Mouse (Mus musculus) kidney, embryonic 16.5 days (tissue): Measurements from ENCODE around the gene Cd8a. TPM values are rescaled to one million over a fixed set of nuclear protein-coding genes. Genes with fewer than 3 reads are reported as not detected.

ENCODE experiments used
- ATAC-seq: fragments of 200-750 bp; cut with Nextera tagmentation; 2 replicates; pipeline ENCODE4 v1.8.0; 2017; ENCODE audit warnings: moderate TSS enrichment; ENCODE audit not compliant: low FRiP score, low TSS enrichment
- H3K27ac ChIP-seq: fragments of 300-500 bp; sonication (generic); 2 replicates; pipeline ENCODE4 v1.5.1; 2014; ENCODE audit warnings: low read length
- H3K27me3 ChIP-seq: fragments of 300-500 bp; sonication (generic); 2 replicates; pipeline ENCODE4 v1.6.1; 2014; ENCODE audit warnings: low read length, control low read depth, mixed read lengths; ENCODE audit not compliant: insufficient read depth
- H3K36me3 ChIP-seq: fragments of 300-500 bp; sonication (generic); 2 replicates; pipeline ENCODE4 v1.6.1; 2014; ENCODE audit warnings: low read length, control low read depth, mixed read lengths; ENCODE audit not compliant: insufficient read depth
- H3K4me1 ChIP-seq: fragments of 300-500 bp; sonication (generic); 2 replicates; pipeline ENCODE4 v1.6.1; 2014; ENCODE audit warnings: low read length, control low read depth, mixed read lengths; ENCODE audit not compliant: insufficient read depth
- H3K4me2 ChIP-seq: fragments of 300-500 bp; sonication (generic); replicated peaks from 2 replicates; pipeline ENCODE4 v1.6.1; 2014; ENCODE audit warnings: low read depth, low read length
- H3K4me3 ChIP-seq: fragments of 300-500 bp; sonication (generic); 2 replicates; pipeline ENCODE4 v1.5.1; 2014; ENCODE audit warnings: mild to moderate bottlenecking, low read length
- H3K9ac ChIP-seq: fragments of 300-500 bp; sonication (generic); replicated peaks from 2 replicates; pipeline ENCODE4 v1.6.1; 2014; ENCODE audit warnings: low read length
- H3K9me3 ChIP-seq: fragments of 300-500 bp; sonication (generic); 2 replicates; pipeline ENCODE4 v1.6.1; 2016; ENCODE audit warnings: low read length, control low read depth
- WGBS: fragments of 180-500 bp; shearing (Covaris S2); extraction: QIAGEN DNeasy Blood & Tissue Kit; methylation state at CpG from one replicate; pipeline ENCODE4 v1.1.7; 2014; 5-methylcytosine and 5-hydroxymethylcytosine counted together
- polyA plus RNA-seq: library from polyadenylated mRNA; unstranded; fragments of >200 nt; fragmentation: Nextera tagmentation; extraction: Ambion mirVana; gene quantifications from 2 replicates; pipeline ENCODE4 v1.2.1, GENCODE M21; 2015

Cd8a gene
- polyA plus RNA-seq, 1 experiment from 2014 or later, result 0.09 TPM

GRCm38 (mm10) chr6:71339351-71339750 is 33.9 kb upstream of the Cd8a start:
- Histone ChIP-seq H3K4me1 (no peaks in the 10 kb centered on the region), H3K4me2 (no peak overlapping the region), H3K9me3 (no peaks in the 10 kb centered on the region), H3K9ac (no peak overlapping the region), H3K27me3 (no peaks in the 10 kb centered on the region), H3K27ac (no peak overlapping the region), H3K36me3 (no peaks in the 10 kb centered on the region), H3K4me3 (no peak overlapping the region)
- no peak for ATAC-seq
- 73% methylated on average over 4 of the region's 4 CpGs for WGBS

GRCm38 (mm10) chr6:71341179-71341578 is 32.0 kb upstream of the Cd8a start:
- Histone ChIP-seq H3K4me1 (no peaks in the 10 kb centered on the region), H3K9me3 (no peaks in the 10 kb centered on the region), H3K27ac (no peak overlapping the region), H3K36me3 (no peaks in the 10 kb centered on the region), H3K4me2 (no peak overlapping the region), H3K27me3 (no peaks in the 10 kb centered on the region), H3K4me3 (no peak overlapping the region), H3K9ac (no peak overlapping the region)
- 90% methylated on average over 9 of the region's 9 CpGs for WGBS
- no peak for ATAC-seq

- no peak for ATAC-seq
- no peaks in the 10 kb centered on the region for H3K27me3 ChIP-seq
- WGBS, result 94% methylated on average over 9 of the region's 9 CpGs
Measured at GRCm38 (mm10) chr6:71348006-71348405, 25.2 kb upstream of the Cd8a start.

GRCm38 (mm10) chr6:71351201-71351600 is 22.0 kb upstream of the Cd8a start:
- Histone ChIP-seq H3K27ac (no peak overlapping the region), H3K4me2 (no peak overlapping the region), H3K9me3 (0 out of 2 replicates have a peak, but pooled peaks cover 4% of the 10 kb centered on the region), H3K36me3 (no peaks in the 10 kb centered on the region), H3K4me3 (no peak overlapping the region), H3K27me3 (no peaks in the 10 kb centered on the region), H3K9ac (no peak overlapping the region), H3K4me1 (no peaks in the 10 kb centered on the region)
- no peak for ATAC-seq
- 96% methylated on average over 3 of the region's 3 CpGs for WGBS

More at GRCm38 (mm10) chr6:71348006-71348405, 25.2 kb upstream of the Cd8a start:
- H3K9me3 ChIP-seq, result 0 out of 2 replicates have a peak, but pooled peaks cover 4% of the 10 kb centered on the region
- H3K4me2 ChIP-seq, result no peak overlapping the region
- no peak overlapping the region for H3K27ac ChIP-seq
- no peaks in the 10 kb centered on the region for H3K36me3 ChIP-seq
- H3K9ac ChIP-seq, result no peak overlapping the region
- H3K4me3 ChIP-seq, result no peak overlapping the region
- H3K4me1 ChIP-seq, result no peaks in the 10 kb centered on the region

GRCm38 (mm10) chr6:71352201-71352600 is 21.0 kb upstream of the Cd8a start:
- ATAC-seq, result no peak
- Histone ChIP-seq H3K36me3 (no peaks in the 10 kb centered on the region), H3K4me2 (no peak overlapping the region), H3K27me3 (no peaks in the 10 kb centered on the region), H3K27ac (no peak overlapping the region), H3K4me3 (no peak overlapping the region), H3K9ac (no peak overlapping the region), H3K9me3 (0 out of 2 replicates have a peak, but pooled peaks cover 4% of the 10 kb centered on the region), H3K4me1 (no peaks in the 10 kb centered on the region)
- 95% methylated on average over 6 of the region's 6 CpGs for WGBS

GRCm38 (mm10) chr6:71352866-71353427 is 20.3 kb upstream of the Cd8a start:
- H3K9ac ChIP-seq, result no peak overlapping the region
- WGBS, result 84% methylated on average over 10 of the region's 10 CpGs
- H3K36me3 ChIP-seq, result no peaks in the 10 kb centered on the region
- H3K27ac ChIP-seq, result no peak overlapping the region
- H3K4me3 ChIP-seq, result no peak overlapping the region
- no peaks in the 10 kb centered on the region for H3K27me3 ChIP-seq
- ATAC-seq, result no peak
- H3K9me3 ChIP-seq, result 0 out of 2 replicates have a peak, but pooled peaks cover under 1% of the 10 kb centered on the region
- H3K4me2 ChIP-seq, result no peak overlapping the region
- H3K4me1 ChIP-seq, result no peaks in the 10 kb centered on the region

GRCm38 (mm10) chr6:71353722-71354121 is 19.5 kb upstream of the Cd8a start:
- no peak overlapping the region for H3K27ac ChIP-seq
- no peaks in the 10 kb centered on the region for H3K27me3 ChIP-seq
- no peaks in the 10 kb centered on the region for H3K4me1 ChIP-seq
- no peaks in the 10 kb centered on the region for H3K9me3 ChIP-seq
- no peak overlapping the region for H3K4me3 ChIP-seq
- no peak overlapping the region for H3K9ac ChIP-seq
- no peak overlapping the region for H3K4me2 ChIP-seq
- 82% methylated on average over 2 of the region's 2 CpGs for WGBS
- no peak for ATAC-seq
- H3K36me3 ChIP-seq, result no peaks in the 10 kb centered on the region

GRCm38 (mm10) chr6:71357493-71357892 is 15.7 kb upstream of the Cd8a start:
- Histone ChIP-seq H3K4me3 (no peak overlapping the region), H3K36me3 (no peaks in the 10 kb centered on the region), H3K27ac (no peak overlapping the region), H3K4me1 (no peaks in the 10 kb centered on the region), H3K9me3 (no peaks in the 10 kb centered on the region), H3K4me2 (no peak overlapping the region), H3K9ac (no peak overlapping the region), H3K27me3 (no peaks in the 10 kb centered on the region)
- ATAC-seq, result no peak
- WGBS, result 87% methylated on average over 7 of the region's 7 CpGs

- no peaks in the 10 kb centered on the region for H3K9me3 ChIP-seq
- 90% methylated on average over 4 of the region's 4 CpGs for WGBS
- no peak overlapping the region for H3K27ac ChIP-seq
- no peaks in the 10 kb centered on the region for H3K27me3 ChIP-seq
- no peaks in the 10 kb centered on the region for H3K36me3 ChIP-seq
- H3K4me3 ChIP-seq, result no peak overlapping the region
- no peak overlapping the region for H3K9ac ChIP-seq
- no peak for ATAC-seq
- no peaks in the 10 kb centered on the region for H3K4me1 ChIP-seq
- no peak overlapping the region for H3K4me2 ChIP-seq
Measured at GRCm38 (mm10) chr6:71360221-71360620, 13.0 kb upstream of the Cd8a start.

- Histone ChIP-seq H3K27me3 (no peaks in the 10 kb centered on the region), H3K4me1 (no peaks in the 10 kb centered on the region), H3K9me3 (no peaks in the 10 kb centered on the region), H3K4me3 (no peak overlapping the region), H3K36me3 (no peaks in the 10 kb centered on the region), H3K9ac (no peak overlapping the region), H3K27ac (no peak overlapping the region), H3K4me2 (no peak overlapping the region)
- ATAC-seq, result no peak
- 63% methylated on average over 5 of the region's 5 CpGs for WGBS
Measured at GRCm38 (mm10) chr6:71360751-71361150, 12.5 kb upstream of the Cd8a start.
